Mouse (Mus musculus) forebrain, embryonic 11.5 days (tissue): ENCODE measurements around the gene 1810043G02Rik. TPM values are rescaled to one million over a fixed set of nuclear protein-coding genes. Genes with fewer than 3 reads are reported as not detected.
"Not testable (repeated sequence)": the region's sequence is repeated elsewhere in the genome, so short reads cannot be mapped to it uniquely, and the experiment has no call there.

Experiments used
- ATAC-seq: fragments of 200-750 bp; cut with Nextera tagmentation; replicated peaks from 2 replicates; pipeline ENCODE4 v1.8.0; 2017; ENCODE audit warnings: moderate TSS enrichment; ENCODE audit not compliant: low FRiP score
- DNase-seq: peaks from one replicate; pipeline ENCODE4 v3.0.0-alpha.2; 2017; ENCODE audit warnings: low spot score
- H3K27ac ChIP-seq: fragments of 300-500 bp; sonication (generic); 2 replicates; pipeline ENCODE4 v1.5.1; 2014; ENCODE audit warnings: low read depth, low read length
- H3K27me3 ChIP-seq: fragments of 300-500 bp; sonication (generic); 2 replicates; pipeline ENCODE4 v1.6.1; 2014; ENCODE audit warnings: mild to moderate bottlenecking, low read length, mixed read lengths; ENCODE audit not compliant: control insufficient read depth, insufficient read depth
- H3K36me3 ChIP-seq: fragments of 300-500 bp; sonication (generic); 2 replicates; pipeline ENCODE4 v1.6.1; 2014; ENCODE audit warnings: mild to moderate bottlenecking, low read length, moderate library complexity, mixed read lengths; ENCODE audit not compliant: control insufficient read depth, insufficient read depth
- H3K4me1 ChIP-seq: fragments of 300-500 bp; sonication (generic); replicated peaks from 2 replicates; pipeline ENCODE4 v1.6.1; 2014; ENCODE audit warnings: low read length, mixed read lengths; ENCODE audit not compliant: control insufficient read depth, insufficient read depth
- H3K4me2 ChIP-seq: fragments of 300-500 bp; sonication (generic); 2 replicates; pipeline ENCODE4 v1.6.1; 2014; ENCODE audit warnings: low read depth, mild to moderate bottlenecking, low read length, moderate library complexity, mixed read lengths; ENCODE audit not compliant: severe bottlenecking
- H3K4me3 ChIP-seq: fragments of 300-500 bp; sonication (generic); 2 replicates; pipeline ENCODE4 v1.5.1; 2014; ENCODE audit warnings: low read depth, low read length
- H3K9ac ChIP-seq: fragments of 300-500 bp; sonication (generic); 2 replicates; pipeline ENCODE4 v1.6.1; 2014; ENCODE audit warnings: low read length
- H3K9me3 ChIP-seq: fragments of 300-500 bp; sonication (generic); 2 replicates; pipeline ENCODE4 v1.6.1; 2016; ENCODE audit warnings: low read length, mixed read lengths; ENCODE audit not compliant: control insufficient read depth
- WGBS: fragments of 180-500 bp; shearing (Covaris S2); extraction: QIAGEN DNeasy Blood & Tissue Kit; methylation state at CpG from one replicate; pipeline ENCODE4 v1.1.7; 2014; 5-methylcytosine and 5-hydroxymethylcytosine counted together
- polyA plus RNA-seq: library from polyadenylated mRNA; unstranded; fragments of >200 nt; fragmentation: Nextera tagmentation; extraction: Ambion mirVana; gene quantifications from 2 replicates; pipeline ENCODE4 v1.2.1, GENCODE M21; 2014

The 1810043G02Rik gene
- polyA plus RNA-seq = 34.9 and 38.6 TPM in 2 replicates

- H3K36me3 ChIP-seq = no peaks in the 10 kb centered on the region; the same call in 1 of the 2 replicates
- peak within 1 kb of the TSS; percentile 70 for H3K4me3 ChIP-seq
- H3K4me1 ChIP-seq = 0 out of 2 replicates have a peak, but pooled peaks cover 4% of the 10 kb centered on the region
- DNase-seq = peak; percentile 99
- H3K9me3 ChIP-seq = no peaks in the 10 kb centered on the region
- peak within 1 kb of the TSS; percentile 80 for H3K9ac ChIP-seq
- ATAC-seq = peak; percentile 97
- peak within 1 kb of the TSS; percentile 69 for H3K4me2 ChIP-seq
- H3K27me3 ChIP-seq = no peaks in the 10 kb centered on the region
- WGBS = 1% methylated on average over 50 of the region's 57 CpGs
- peak within 1 kb of the TSS; percentile 62 for H3K27ac ChIP-seq
These were observed at the start of gene 1810043G02Rik for GRCm38 (mm10) chr10:77978351-77979350. 1810043G02Rik (plus strand) TSS chr10:77978524.

GRCm38 (mm10) chr10:77939685-77940084, 38.6 kb upstream of the 1810043G02Rik start:
- Histone ChIP-seq H3K4me2 (no peak overlapping the region), H3K9me3 (no peaks in the 10 kb centered on the region), H3K27ac (no peak overlapping the region), H3K4me3 (no peak overlapping the region), H3K4me1 (no peaks in the 10 kb centered on the region), H3K9ac (no peak overlapping the region), H3K27me3 (no peaks in the 10 kb centered on the region), H3K36me3 (no peaks in the 10 kb centered on the region)
- DNase-seq = no peak
- WGBS = 80% methylated on average over 2 of the region's 2 CpGs
- no peak for ATAC-seq

DNA sequence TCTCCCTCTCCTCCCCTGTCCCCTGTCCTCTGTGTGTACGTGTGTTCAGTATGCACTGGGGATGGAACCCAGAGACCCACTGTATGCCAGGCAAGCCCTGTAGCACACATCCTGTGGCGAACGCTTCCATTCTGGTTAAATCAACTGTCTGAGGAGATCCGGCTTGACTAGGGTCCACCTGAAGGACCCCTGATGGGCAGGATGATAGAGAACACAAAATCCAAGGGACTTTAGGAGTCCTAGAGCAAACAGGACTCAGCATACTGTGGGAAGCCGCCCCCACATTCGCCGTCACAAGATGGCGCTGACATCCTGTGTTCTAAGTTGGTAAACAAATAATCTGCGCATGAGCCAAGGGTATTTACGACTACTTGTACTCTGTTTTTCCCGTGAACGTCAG, 27.9 kb upstream of the 1810043G02Rik start:
- not testable (repeated sequence) for H3K27ac ChIP-seq, DNase-seq, H3K4me3 ChIP-seq, H3K9ac ChIP-seq, H3K27me3 ChIP-seq, H3K4me1 ChIP-seq, H3K36me3 ChIP-seq, H3K9me3 ChIP-seq, H3K4me2 ChIP-seq, ATAC-seq
- WGBS = 93% methylated on average over 8 of the region's 12 CpGs

- Histone ChIP-seq H3K27ac (no peak overlapping the region), H3K9ac (no peak overlapping the region), H3K36me3 (no peaks in the 10 kb centered on the region), H3K9me3 (no peaks in the 10 kb centered on the region), H3K4me2 (no peak overlapping the region), H3K4me3 (no peak overlapping the region), H3K27me3 (no peaks in the 10 kb centered on the region), H3K4me1 (no peaks in the 10 kb centered on the region)
- 87% methylated on average over 2 of the region's 2 CpGs for WGBS
- DNase-seq (no peak), ATAC-seq (no peak)
These were observed 15.6 kb upstream of the 1810043G02Rik start for GRCm38 (mm10) chr10:77962725-77963124.

- Histone ChIP-seq H3K4me3 (no peak overlapping the region), H3K4me1 (no peaks in the 10 kb centered on the region), H3K36me3 (no peaks in the 10 kb centered on the region), H3K27ac (no peak overlapping the region), H3K4me2 (no peak overlapping the region), H3K9ac (no peak overlapping the region), H3K27me3 (peaks cover 6% of the 10 kb centered on the region; the same call in 1 of the 2 replicates), H3K9me3 (no peaks in the 10 kb centered on the region)
- no peak for DNase-seq
- WGBS = 86% methylated on average over 6 of the region's 6 CpGs
- no peak for ATAC-seq
These were observed 14.4 kb upstream of the 1810043G02Rik start for GRCm38 (mm10) chr10:77963971-77964370.

GRCm38 (mm10) chr10:77969274-77969972, 8.9 kb upstream of the 1810043G02Rik start:
- no peak overlapping the region for H3K27ac ChIP-seq
- H3K4me2 ChIP-seq = peak overlapping the region; percentile 65
- DNase-seq (peak; percentile 79), ATAC-seq (peak; percentile 71)
- peak overlapping the region; percentile 43 for H3K9ac ChIP-seq
- H3K9me3 ChIP-seq = no peaks in the 10 kb centered on the region
- peak overlapping the region; percentile 29 for H3K4me3 ChIP-seq
- H3K36me3 ChIP-seq = no peaks in the 10 kb centered on the region
- H3K4me1 ChIP-seq = peaks cover 7% of the 10 kb centered on the region; the same call in 1 of the 2 replicates
- peaks cover 14% of the 10 kb centered on the region; the same call in 1 of the 2 replicates for H3K27me3 ChIP-seq
- 7% methylated on average over 26 of the region's 26 CpGs for WGBS

DNA sequence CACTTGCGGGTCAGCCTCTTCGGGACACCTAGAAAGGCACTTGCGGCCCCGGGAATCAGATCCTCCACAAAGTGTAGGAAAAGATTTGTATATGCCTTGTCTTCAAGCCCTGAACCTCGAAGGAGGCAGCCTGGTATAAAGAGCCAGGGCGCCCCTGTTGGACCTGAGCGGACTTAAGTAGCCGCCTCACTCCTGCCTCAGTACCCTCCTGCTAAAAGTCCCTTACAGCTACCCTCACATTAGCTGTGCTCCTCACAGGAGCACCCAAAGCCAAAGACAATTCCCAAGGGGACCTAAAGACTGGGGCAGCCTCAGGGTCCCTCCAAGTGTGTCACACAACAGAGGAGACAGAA, 8.4 kb upstream of the 1810043G02Rik start:
- H3K36me3 ChIP-seq = no peaks in the 10 kb centered on the region
- H3K27me3 ChIP-seq = peaks cover 14% of the 10 kb centered on the region; the same call in 1 of the 2 replicates
- H3K4me1 ChIP-seq = peaks cover 7% of the 10 kb centered on the region; the same call in 1 of the 2 replicates
- ATAC-seq (no peak), DNase-seq (no peak)
- no peak overlapping the region for H3K27ac ChIP-seq
- H3K9me3 ChIP-seq = no peaks in the 10 kb centered on the region
- peak overlapping the region; percentile 29 for H3K4me3 ChIP-seq
- peak overlapping the region; percentile 43 for H3K9ac ChIP-seq
- 23% methylated on average over 8 of the region's 8 CpGs for whole genome bisulfite sequencing
- H3K4me2 ChIP-seq = peak overlapping the region; percentile 65

GRCm38 (mm10) chr10:77970481-77970880, 7.8 kb upstream of the 1810043G02Rik start, which contains the start of gene Trpm2:
Trpm2 (minus strand) TSS chr10:77970563.
- 88% methylated on average over 6 of the region's 6 CpGs for WGBS
- no peaks in the 10 kb centered on the region for H3K36me3 ChIP-seq
- H3K9me3 ChIP-seq = no peaks in the 10 kb centered on the region
- peak within 1 kb of the TSS; percentile 29 for H3K4me3 ChIP-seq
- DNase-seq = peak; percentile 47
- peaks cover 14% of the 10 kb centered on the region; the same call in 1 of the 2 replicates for H3K27me3 ChIP-seq
- ATAC-seq = no peak
- H3K27ac ChIP-seq = no peak within 1 kb of the TSS
- H3K4me2 ChIP-seq = peak within 1 kb of the TSS; percentile 65
- peaks cover 7% of the 10 kb centered on the region; the same call in 1 of the 2 replicates for H3K4me1 ChIP-seq
- peak within 1 kb of the TSS; percentile 43 for H3K9ac ChIP-seq
